Comparison of ENCODE assay signal across 16 mouse cellular contexts in the genomic region with DNA sequence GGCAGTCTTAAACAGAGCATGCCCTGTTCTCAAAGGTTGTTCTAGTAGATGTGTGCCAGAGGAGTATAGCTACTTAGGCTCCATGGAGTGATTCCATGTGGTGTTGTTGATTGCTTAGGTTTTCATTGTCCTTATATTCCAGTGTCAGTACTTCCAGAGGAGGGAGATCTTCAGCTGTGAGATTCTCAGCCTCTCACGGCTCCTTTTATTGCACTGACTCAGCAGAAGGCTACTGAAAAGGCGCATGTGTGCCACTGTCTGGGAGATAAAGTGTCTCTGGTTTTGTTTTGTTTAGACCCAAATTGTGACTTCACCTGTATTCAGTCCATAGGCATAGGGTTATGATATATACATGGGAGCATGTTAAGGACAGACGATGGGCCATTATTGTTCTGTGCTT. TPM values are rescaled to one million over a fixed set of nuclear protein-coding genes. Genes with fewer than 3 reads are reported as not detected.
"Had no signal": no experiment of that assay in that cellular context is flagged by ENCODE, and none has a peak within 500 bp of the region (broad histone marks: within the 10 kb centered on the region; RNA-seq: fewer than 3 reads in every experiment).

No protein-coding gene starts in this region.

- H3K4me1 ChIP-seq: limb, embryonic 10.5 days; liver, embryonic 15.5 days; stomach, embryonic 15.5 days had no signal

- H3K4me2 ChIP-seq: liver, embryonic 11.5 days; liver, embryonic 15.5 days; stomach, embryonic 15.5 days had no signal

- ATAC-seq: lung, postnatal 0 days had no signal

- H3K9me3 ChIP-seq: limb, embryonic 10.5 days; liver, embryonic 15.5 days; midbrain, embryonic 10.5 days; stomach, embryonic 15.5 days had no signal

- H3K4me3 ChIP-seq: limb, embryonic 10.5 days; liver, embryonic 15.5 days; midbrain, embryonic 10.5 days; stomach, embryonic 15.5 days had no signal

- DNase-seq: kidney, adult 11 months; kidney, adult 9 months; kidney, postnatal 4 days; lung, adult 2 months; lung, postnatal 36 days; midbrain, embryonic 14.5 days; thymus, postnatal 36 days had no signal

- H3K27ac ChIP-seq: kidney, postnatal 0 days; limb, embryonic 10.5 days; liver, embryonic 15.5 days; midbrain, embryonic 10.5 days; stomach, embryonic 15.5 days had no signal

- H3K27me3 ChIP-seq: liver, embryonic 15.5 days; stomach, embryonic 15.5 days had no signal

- H3K9ac ChIP-seq: liver, embryonic 15.5 days; stomach, embryonic 15.5 days had no signal

- H3K36me3 ChIP-seq: limb, embryonic 10.5 days; liver, embryonic 15.5 days; midbrain, embryonic 10.5 days; stomach, embryonic 15.5 days had no signal

RNA-seq across cellular contexts. Expression of gene Myt1l, which starts 28.2 kb away (rescaled TPM):
- total RNA-seq: megakaryocyte, adult 5-6 weeks had no signal
- polyA plus RNA-seq: limb, embryonic 10.5 days; lung, adult 2 months; lung, postnatal 0 days; spleen, adult 2 months had no signal
